Mouse (Mus musculus): ENCODE data around the gene Zfp992. TPM values are rescaled to one million over a fixed set of nuclear protein-coding genes. Genes with fewer than 3 reads are reported as not detected.
"Not testable (repeated sequence)": the region's sequence is repeated elsewhere in the genome, so short reads cannot be mapped to it uniquely, and the experiment has no call there.

The Zfp992 gene
- polyA plus RNA-seq, 1 experiment from 2014 or later = 9.0 TPM

GRCm38 (mm10) chr4:146482546-146482945, 33.7 kb downstream of the Zfp992 start:
- H3K9ac ChIP-seq (ENCODE audit: low read depth, low read length); H3K27ac ChIP-seq (ENCODE audit: low read depth, low read length); H3K4me1 ChIP-seq (replicated peaks; ENCODE audit: control insufficient read depth, insufficient read depth, low read length); H3K4me3 ChIP-seq (ENCODE audit: low read depth, low read length); H3K27me3 ChIP-seq (replicated peaks; ENCODE audit: control insufficient read depth, insufficient read depth, low read length); ATAC-seq (replicated peaks; ENCODE audit: low FRiP score); H3K36me3 ChIP-seq (ENCODE audit: control insufficient read depth, insufficient read depth, low read length); DNase-seq (ENCODE audit: low spot score); H3K4me2 ChIP-seq: not testable (repeated sequence)
- WGBS = 83% methylated on average over 10 of the region's 10 CpGs
- H3K9me3 ChIP-seq (ENCODE audit: control insufficient read depth, low read length) = peaks cover 37% of the 10 kb centered on the region

DNA sequence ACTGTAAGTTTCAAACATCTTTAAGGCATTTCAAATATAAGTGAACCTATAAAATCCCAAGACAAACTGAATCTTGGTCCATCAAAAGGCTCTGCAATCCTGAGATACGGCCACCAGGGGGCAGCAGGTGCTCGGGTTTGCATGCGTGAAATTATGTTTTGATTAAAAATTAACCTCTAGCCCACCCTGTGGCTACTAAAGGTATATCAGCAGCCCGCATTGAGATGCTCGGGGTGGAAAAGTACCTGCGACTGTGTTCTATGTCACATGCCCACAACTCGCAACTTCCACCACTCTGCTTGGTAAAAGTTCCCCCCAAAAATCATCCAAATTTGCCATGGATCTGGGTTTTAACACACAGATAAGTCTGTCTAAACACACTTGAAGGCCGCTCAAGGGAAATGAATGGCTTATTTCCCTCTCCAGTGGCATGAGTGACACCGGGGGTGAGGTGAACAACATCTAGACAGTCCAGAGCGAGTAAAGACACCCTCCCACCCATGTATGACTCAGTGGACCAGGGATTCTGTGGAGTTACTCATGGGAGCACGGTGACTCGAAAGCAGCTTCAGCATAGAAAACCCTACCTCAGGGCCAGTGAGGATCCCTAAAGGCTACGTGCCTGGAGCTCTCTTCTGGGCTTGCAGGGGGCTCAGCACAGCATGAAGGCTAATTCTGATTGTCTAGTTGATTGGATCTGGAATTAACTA, 34.9 kb downstream of the Zfp992 start:
- ATAC-seq (replicated peaks; ENCODE audit: low FRiP score) = peak; percentile 50
- peak; percentile 35 for DNase-seq (ENCODE audit: low spot score)

GRCm38 (mm10) chr4:146484676-146485075, 35.9 kb downstream of the Zfp992 start:
- not testable (repeated sequence) for ATAC-seq (replicated peaks; ENCODE audit: low FRiP score); H3K9ac ChIP-seq (ENCODE audit: low read depth, low read length); H3K27me3 ChIP-seq (replicated peaks; ENCODE audit: control insufficient read depth, insufficient read depth, low read length); H3K4me2 ChIP-seq; H3K36me3 ChIP-seq (ENCODE audit: control insufficient read depth, insufficient read depth, low read length); H3K4me3 ChIP-seq (ENCODE audit: low read depth, low read length); H3K4me1 ChIP-seq (replicated peaks; ENCODE audit: control insufficient read depth, insufficient read depth, low read length); H3K27ac ChIP-seq (ENCODE audit: low read depth, low read length)
- peaks cover 38% of the 10 kb centered on the region for H3K9me3 ChIP-seq (ENCODE audit: control insufficient read depth, low read length)
- DNase-seq (ENCODE audit: low spot score) = peak; percentile 37

More for the DNA sequence above, 34.9 kb downstream of the Zfp992 start:
- H3K27ac ChIP-seq (ENCODE audit: low read depth, low read length); H3K4me1 ChIP-seq (replicated peaks; ENCODE audit: control insufficient read depth, insufficient read depth, low read length); H3K4me3 ChIP-seq (ENCODE audit: low read depth, low read length); H3K9ac ChIP-seq (ENCODE audit: low read depth, low read length); H3K36me3 ChIP-seq (ENCODE audit: control insufficient read depth, insufficient read depth, low read length); H3K27me3 ChIP-seq (replicated peaks; ENCODE audit: control insufficient read depth, insufficient read depth, low read length); H3K4me2 ChIP-seq: not testable (repeated sequence)
- WGBS = 67% methylated on average over 13 of the region's 13 CpGs
- peaks cover 35% of the 10 kb centered on the region for H3K9me3 ChIP-seq (ENCODE audit: control insufficient read depth, low read length)

DNA sequence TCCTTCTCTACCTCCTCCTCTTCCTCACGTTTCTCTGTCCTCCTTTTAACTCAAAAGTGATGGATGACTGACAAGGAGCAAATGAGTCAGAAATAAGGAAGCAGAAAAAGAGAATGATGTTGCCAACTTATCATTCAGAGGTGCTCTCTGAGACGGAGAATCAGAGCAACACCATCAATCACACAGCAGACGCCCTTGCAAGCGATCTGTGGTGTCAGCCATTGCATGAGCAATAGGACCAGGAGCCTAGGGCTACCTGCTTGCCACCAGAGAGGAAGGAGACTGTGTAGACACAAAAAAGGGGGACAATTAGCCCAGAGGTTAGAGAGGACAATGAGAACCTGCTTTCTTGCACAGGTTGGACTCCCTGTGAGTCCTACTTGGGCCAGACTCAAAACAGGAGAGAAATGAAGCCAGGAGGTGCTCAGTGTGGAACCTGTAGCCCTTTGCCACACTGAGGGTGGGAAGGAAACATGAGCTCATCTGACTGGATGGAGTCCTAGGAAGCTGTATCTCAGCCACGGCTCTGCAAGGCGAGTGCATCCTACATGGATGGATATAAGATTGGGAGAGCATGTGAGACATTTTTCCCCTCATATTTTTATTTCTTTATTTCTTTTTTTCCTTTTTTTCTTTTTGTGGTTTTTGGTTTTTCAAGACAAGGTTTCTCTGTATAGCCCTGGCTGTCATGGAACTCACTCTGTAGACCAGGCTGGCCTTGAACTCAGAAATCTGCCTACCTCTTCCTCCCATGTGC, 36.5 kb downstream of the Zfp992 start:
- not testable (repeated sequence) for ATAC-seq (replicated peaks; ENCODE audit: low FRiP score); H3K4me3 ChIP-seq (ENCODE audit: low read depth, low read length); H3K27me3 ChIP-seq (replicated peaks; ENCODE audit: control insufficient read depth, insufficient read depth, low read length); H3K4me2 ChIP-seq; H3K36me3 ChIP-seq (ENCODE audit: control insufficient read depth, insufficient read depth, low read length); H3K4me1 ChIP-seq (replicated peaks; ENCODE audit: control insufficient read depth, insufficient read depth, low read length); H3K9ac ChIP-seq (ENCODE audit: low read depth, low read length); H3K27ac ChIP-seq (ENCODE audit: low read depth, low read length)
- peak; percentile 30 for DNase-seq (ENCODE audit: low spot score)
- H3K9me3 ChIP-seq (ENCODE audit: control insufficient read depth, low read length) = peaks cover 37% of the 10 kb centered on the region
- 67% methylated on average over 6 of the region's 6 CpGs for WGBS

DNA sequence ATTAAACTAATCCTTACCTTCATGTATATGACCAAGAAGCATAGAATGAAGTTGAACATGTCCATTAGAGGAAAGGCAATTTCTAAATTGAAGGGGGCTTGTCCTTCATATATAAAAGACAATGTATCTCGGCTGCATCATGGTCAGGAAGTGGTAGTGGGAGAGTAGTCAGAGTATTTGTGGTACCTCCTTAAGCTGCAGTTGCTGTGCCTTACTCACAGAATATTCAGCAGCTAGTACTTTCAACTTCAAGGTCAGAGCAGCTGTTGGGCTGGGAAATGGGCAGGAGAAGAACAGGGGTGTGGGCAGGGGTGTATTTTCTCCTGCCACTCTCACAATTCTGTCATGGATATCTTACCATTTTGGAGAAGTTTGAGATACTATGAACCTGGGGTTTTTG, 37.9 kb downstream of the Zfp992 start:
- H3K27me3 ChIP-seq (replicated peaks; ENCODE audit: control insufficient read depth, insufficient read depth, low read length); H3K36me3 ChIP-seq (ENCODE audit: control insufficient read depth, insufficient read depth, low read length); H3K4me2 ChIP-seq; H3K27ac ChIP-seq (ENCODE audit: low read depth, low read length); H3K4me3 ChIP-seq (ENCODE audit: low read depth, low read length); H3K4me1 ChIP-seq (replicated peaks; ENCODE audit: control insufficient read depth, insufficient read depth, low read length); H3K9ac ChIP-seq (ENCODE audit: low read depth, low read length): not testable (repeated sequence)
- WGBS = 71% methylated on average over 1 of the region's 1 CpGs
- ATAC-seq (replicated peaks; ENCODE audit: low FRiP score) = peak; percentile 16; the same call in 1 of the 2 replicates
- peak; percentile 27 for DNase-seq (ENCODE audit: low spot score)
- peaks cover 34% of the 10 kb centered on the region for H3K9me3 ChIP-seq (ENCODE audit: control insufficient read depth, low read length)

DNA sequence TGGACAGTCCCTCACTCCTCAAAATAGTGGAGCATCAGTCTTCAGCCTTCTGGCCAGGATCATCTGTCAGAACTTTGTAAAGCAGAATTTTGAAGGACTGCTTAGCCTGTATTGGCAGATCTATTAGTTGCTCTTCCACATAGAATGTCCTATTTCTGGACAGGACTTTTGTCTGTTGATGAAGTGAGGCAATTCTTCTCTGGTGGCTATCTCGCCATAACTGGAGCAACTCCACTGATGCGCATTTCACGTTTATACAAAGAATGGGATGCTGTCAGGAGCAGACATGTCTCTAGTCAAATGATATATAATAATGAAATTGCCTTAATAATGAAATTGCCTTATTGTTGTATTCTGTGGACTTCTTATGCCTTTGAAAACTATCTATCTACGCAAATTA, 40.4 kb downstream of the Zfp992 start:
- peaks cover 35% of the 10 kb centered on the region for H3K9me3 ChIP-seq (ENCODE audit: control insufficient read depth, low read length)
- not testable (repeated sequence) for H3K4me1 ChIP-seq (replicated peaks; ENCODE audit: control insufficient read depth, insufficient read depth, low read length); H3K9ac ChIP-seq (ENCODE audit: low read depth, low read length); H3K27me3 ChIP-seq (replicated peaks; ENCODE audit: control insufficient read depth, insufficient read depth, low read length); H3K27ac ChIP-seq (ENCODE audit: low read depth, low read length); H3K4me3 ChIP-seq (ENCODE audit: low read depth, low read length); ATAC-seq (replicated peaks; ENCODE audit: low FRiP score); H3K36me3 ChIP-seq (ENCODE audit: control insufficient read depth, insufficient read depth, low read length); DNase-seq (ENCODE audit: low spot score); H3K4me2 ChIP-seq
- WGBS = 75% methylated on average over 4 of the region's 4 CpGs

DNA sequence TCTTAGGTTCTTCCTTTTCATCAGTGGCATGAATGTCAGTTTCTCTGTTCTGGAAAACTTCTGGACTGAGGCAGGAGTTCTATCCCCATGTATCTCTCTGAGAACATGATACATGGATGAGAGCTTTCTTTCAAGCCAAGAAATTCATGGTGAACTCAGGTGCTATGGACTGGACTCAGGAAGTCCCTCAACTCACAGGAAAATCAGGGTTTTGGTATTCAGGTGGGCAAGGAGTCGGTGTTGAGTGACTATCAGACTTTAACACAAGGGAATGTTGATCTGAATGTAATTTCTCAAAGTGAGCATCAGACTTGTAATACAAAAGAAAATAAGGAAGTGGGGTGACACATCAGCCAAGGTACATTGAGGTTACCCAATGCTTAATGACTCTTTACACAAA, 43.2 kb downstream of the Zfp992 start:
- H3K36me3 ChIP-seq (ENCODE audit: control insufficient read depth, insufficient read depth, low read length); H3K9ac ChIP-seq (ENCODE audit: low read depth, low read length); DNase-seq (ENCODE audit: low spot score); H3K4me1 ChIP-seq (replicated peaks; ENCODE audit: control insufficient read depth, insufficient read depth, low read length); H3K4me3 ChIP-seq (ENCODE audit: low read depth, low read length); H3K27ac ChIP-seq (ENCODE audit: low read depth, low read length); H3K4me2 ChIP-seq; H3K27me3 ChIP-seq (replicated peaks; ENCODE audit: control insufficient read depth, insufficient read depth, low read length): not testable (repeated sequence)
- 0 out of 2 replicates have a peak, but pooled peaks have one; percentile 8 for ATAC-seq (replicated peaks; ENCODE audit: low FRiP score)
- peaks cover 34% of the 10 kb centered on the region for H3K9me3 ChIP-seq (ENCODE audit: control insufficient read depth, low read length)
- 73% methylated on average over 1 of the region's 1 CpGs for WGBS

DNA sequence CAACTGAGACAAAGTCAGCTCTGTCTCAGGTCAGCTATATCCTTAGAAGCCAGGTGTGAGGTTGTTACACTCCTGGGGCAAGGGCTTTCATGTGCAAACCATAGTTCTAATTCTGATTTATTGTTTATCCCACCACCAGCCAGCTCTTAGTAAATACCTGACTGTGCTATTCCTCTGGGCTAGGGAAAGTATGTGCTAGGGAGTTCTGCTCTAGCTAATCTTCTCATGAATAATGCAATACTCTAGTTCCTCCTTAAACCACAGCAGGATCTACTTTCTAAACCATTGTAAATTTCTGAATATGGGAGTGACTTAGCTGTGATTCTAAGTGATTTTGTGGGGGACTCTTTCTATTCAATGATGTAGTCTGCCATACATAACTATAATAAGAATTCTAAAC, 43.6 kb downstream of the Zfp992 start:
- H3K9me3 ChIP-seq (ENCODE audit: control insufficient read depth, low read length) = peaks cover 34% of the 10 kb centered on the region
- DNase-seq (ENCODE audit: low spot score) (no peak), ATAC-seq (replicated peaks; ENCODE audit: low FRiP score) (no peak)
- no peak overlapping the region for H3K27ac ChIP-seq (ENCODE audit: low read depth, low read length)
- H3K4me1 ChIP-seq (replicated peaks; ENCODE audit: control insufficient read depth, insufficient read depth, low read length) = no peaks in the 10 kb centered on the region
- H3K9ac ChIP-seq (ENCODE audit: low read depth, low read length) = no peak overlapping the region
- no peak overlapping the region for H3K4me2 ChIP-seq
- H3K27me3 ChIP-seq (replicated peaks; ENCODE audit: control insufficient read depth, insufficient read depth, low read length) = no peaks in the 10 kb centered on the region
- H3K36me3 ChIP-seq (ENCODE audit: control insufficient read depth, insufficient read depth, low read length) = no peaks in the 10 kb centered on the region
- no peak overlapping the region for H3K4me3 ChIP-seq (ENCODE audit: low read depth, low read length)

GRCm38 (mm10) chr4:146492851-146493250, 44.0 kb downstream of the Zfp992 start:
- Histone ChIP-seq H3K36me3 (ENCODE audit: control insufficient read depth, insufficient read depth, low read length) (no peaks in the 10 kb centered on the region), H3K9me3 (ENCODE audit: control insufficient read depth, low read length) (peaks cover 36% of the 10 kb centered on the region), H3K9ac (ENCODE audit: low read depth, low read length) (no peak overlapping the region), H3K4me1 (replicated peaks; ENCODE audit: control insufficient read depth, insufficient read depth, low read length) (no peaks in the 10 kb centered on the region), H3K4me2 (no peak overlapping the region), H3K27me3 (replicated peaks; ENCODE audit: control insufficient read depth, insufficient read depth, low read length) (no peaks in the 10 kb centered on the region), H3K4me3 (ENCODE audit: low read depth, low read length) (no peak overlapping the region), H3K27ac (ENCODE audit: low read depth, low read length) (no peak overlapping the region)
- DNase-seq (ENCODE audit: low spot score) (no peak), ATAC-seq (replicated peaks; ENCODE audit: low FRiP score) (no peak)
- 33% methylated on average over 1 of the region's 1 CpGs for WGBS

Data from liver, embryonic 11.5 days (tissue).